Mouse (Mus musculus): ENCODE data around the gene Spaca7.
"Not testable (repeated sequence)": the region's sequence is repeated elsewhere in the genome, so short reads cannot be mapped to it uniquely, and the experiment has no call there.

Spaca7 gene

DNA sequence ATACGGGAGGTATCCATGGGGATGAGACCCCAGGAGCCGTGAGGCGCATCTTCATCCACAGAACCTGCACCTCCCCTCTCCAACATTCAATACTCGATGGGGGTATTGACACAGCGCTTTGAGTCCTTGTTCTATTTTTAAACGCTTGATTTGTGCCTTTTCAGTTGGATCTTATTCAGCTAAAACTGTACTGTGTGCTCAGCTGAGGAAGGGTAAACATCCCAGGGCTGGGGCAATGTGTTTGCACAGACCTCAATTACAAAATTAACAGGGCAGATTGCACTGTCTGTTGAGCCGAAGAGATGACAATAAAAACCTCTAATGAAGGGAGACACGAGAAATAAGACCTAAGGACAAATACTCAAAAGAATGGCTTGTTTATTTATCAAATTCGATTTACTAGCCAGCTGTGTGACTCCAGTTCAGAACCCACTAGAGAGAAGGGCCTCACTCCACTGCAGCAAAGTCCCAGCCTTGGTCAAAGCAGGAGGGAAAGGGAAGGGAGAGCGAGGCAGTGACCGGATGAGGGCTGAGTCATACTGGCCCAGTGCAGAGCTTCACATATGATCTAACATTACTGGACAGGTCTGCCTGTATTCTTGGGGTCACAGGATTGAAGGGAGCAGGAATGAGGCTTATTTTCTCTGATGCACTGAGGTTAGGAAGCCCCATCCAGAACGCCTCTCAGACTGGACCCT, 37.1 kb downstream of the Spaca7 start:
- no peak for DNase-seq

GRCm38 (mm10) chr8:12613201-12613600, 40.4 kb downstream of the Spaca7 start:
- DNase-seq = no peak

DNA sequence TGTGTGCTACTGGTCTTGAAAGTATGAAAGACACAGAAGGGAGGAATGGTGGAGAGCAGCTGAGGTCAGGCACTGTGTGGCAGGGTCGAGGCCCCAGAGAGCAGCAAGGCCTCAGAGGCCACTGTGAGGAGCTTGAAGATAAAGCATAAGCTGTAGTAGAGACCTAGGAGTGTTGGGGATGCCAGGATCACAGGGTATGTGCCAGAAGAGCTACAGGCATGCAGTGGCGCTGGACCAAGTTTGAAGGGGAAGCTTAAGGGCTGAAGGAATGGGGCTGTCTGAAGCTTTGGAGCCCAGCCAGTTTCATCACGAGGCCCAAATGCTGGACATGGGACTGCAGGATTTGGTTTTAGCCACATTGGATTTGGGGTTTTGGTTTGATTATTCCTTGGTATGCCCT, 44.5 kb downstream of the Spaca7 start:
- not testable (repeated sequence) for DNase-seq

DNA sequence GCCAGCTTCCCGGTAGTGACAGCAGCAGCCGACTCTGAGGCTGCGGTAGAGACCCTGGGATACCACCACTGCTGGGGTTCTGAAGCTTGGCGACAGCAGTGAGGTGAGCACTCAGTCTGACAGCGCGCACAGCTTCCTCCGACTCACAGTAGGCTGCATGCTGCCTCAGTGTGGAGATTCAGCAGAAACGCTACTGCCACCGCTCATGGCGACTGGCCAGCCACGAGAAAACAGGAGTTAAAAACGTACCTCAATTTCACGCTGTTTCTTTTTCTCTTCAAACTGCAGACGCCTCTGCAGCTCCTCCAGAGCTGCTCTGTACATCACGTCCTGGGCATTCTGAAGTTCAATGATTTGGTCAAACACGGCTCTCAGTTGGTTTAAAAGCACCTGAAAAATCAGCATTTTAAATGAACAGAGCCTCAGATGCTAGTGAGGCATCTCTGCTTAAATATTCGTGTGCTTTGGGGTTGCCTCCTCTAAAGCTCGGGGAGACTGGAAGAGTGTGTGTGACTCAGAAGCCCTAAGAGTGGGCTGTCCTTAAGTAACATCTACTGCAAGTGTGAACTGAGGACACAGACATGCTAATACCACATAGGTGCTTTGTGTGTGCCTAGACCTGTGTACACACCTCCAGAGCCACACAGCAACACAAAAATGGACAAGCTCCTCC, 48.9 kb downstream of the Spaca7 start:
- no peak for DNase-seq

GRCm38 (mm10) chr8:12625890-12626289, 53.1 kb downstream of the Spaca7 start:
- no peak for DNase-seq

DNA sequence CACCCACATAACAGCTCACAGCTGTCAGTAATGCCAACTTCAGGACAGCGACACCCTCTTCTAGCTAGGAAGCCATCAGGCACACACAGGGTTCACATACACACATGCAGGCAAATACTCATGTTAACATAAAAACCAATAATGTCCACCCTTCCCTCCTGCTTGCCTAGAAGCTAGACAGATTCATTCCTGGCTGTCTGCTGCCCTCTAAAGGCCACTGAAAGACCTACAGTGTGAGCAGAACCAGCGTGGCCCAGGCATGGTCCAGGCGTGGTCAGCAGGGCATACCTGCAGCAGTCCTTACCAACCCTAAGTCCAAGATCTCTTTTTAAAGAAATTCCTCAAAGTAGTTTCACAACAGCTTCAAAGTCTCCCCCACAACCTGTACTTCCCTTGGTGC, 56.2 kb downstream of the Spaca7 start:
- peak; percentile 15 to 28 for DNase-seq

DNA sequence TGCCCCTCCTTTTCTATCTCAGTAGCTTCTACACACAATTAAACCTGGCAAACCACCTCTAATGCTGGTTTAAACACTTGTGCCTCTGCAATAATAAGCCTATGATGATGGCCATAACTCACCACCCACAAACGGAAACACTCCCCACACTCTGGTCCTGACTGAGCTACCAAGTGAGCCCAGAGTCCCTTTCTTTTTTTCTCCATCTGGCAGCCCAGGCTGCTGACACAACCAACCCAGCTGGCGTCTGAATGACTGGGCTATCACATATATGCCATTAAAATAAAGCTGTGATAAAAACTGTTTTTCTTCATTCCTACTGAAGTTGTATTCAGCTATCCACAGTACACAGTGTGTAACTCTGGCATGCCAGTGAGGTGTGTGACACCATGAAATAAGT, 62.5 kb downstream of the Spaca7 start:
- no peak for DNase-seq

GRCm38 (mm10) chr8:12638446-12638845, 65.6 kb downstream of the Spaca7 start:
- no peak for DNase-seq

- no peak for DNase-seq
These were observed 68.7 kb downstream of the Spaca7 start for GRCm38 (mm10) chr8:12641527-12641926.

DNA sequence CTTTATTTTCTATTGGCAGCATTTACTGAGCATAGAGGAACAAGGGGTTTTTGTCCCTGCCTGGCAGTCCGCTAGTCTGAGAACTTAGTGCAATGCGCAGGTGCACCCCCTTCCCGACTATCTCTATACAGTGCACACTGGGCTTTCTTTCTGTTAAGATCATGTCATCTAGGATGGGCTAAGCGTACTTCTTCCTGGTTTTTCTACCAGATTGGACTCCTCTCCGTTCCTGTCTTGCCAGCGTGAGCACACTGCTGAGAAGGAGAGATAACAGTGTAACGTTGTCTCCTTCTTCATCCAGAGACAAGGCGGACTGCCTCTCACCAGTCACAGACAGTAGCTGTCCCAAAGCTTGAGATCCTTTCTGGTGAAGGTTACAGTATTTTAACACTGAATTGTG, 71.5 kb downstream of the Spaca7 start:
- DNase-seq = no peak

- no peak for DNase-seq
These were observed 72.1 kb downstream of the Spaca7 start for GRCm38 (mm10) chr8:12644894-12645293.

DNA sequence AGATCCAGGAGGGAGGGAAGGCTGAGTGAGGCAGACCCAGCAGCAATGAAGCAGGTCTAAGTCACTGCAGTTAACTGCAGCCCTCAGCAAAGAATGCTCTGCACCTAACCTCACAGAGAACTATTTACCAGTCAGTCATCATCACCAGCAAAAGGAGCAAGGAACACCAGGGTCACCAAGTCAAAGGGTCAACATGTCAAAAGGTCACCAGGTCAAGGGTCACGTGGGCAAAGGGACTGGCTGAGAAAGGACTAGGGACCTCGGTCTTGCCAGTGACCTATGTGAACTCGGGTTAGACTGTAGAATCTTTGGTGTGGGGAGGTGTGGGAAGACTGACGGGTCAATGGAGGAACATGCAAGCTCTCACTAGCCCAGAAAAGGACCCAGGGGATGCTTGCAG, 73.7 kb downstream of the Spaca7 start:
- no peak for DNase-seq

- DNase-seq = no peak
These were observed 76.1 kb downstream of the Spaca7 start for GRCm38 (mm10) chr8:12648951-12649350.

Measured in B cell, adult 2 months (primary cell).